Comparison of ENCODE assay signal across 8 mouse cellular contexts in genomic region chr1:8123021-8123420, GRCm38 (mm10).
DNase-seq lines count a peak whose midpoint lies in the region; ATAC-seq lines count a peak whose summit lies in the region.
"Not testable (repeated sequence)": the region's sequence is repeated elsewhere in the genome, so short reads cannot be mapped to it uniquely, and the experiment has no call there.

No protein-coding gene starts in this region.

- not testable (repeated sequence) for H3K4me1 ChIP-seq in embryonic facial prominence, embryonic 10.5 days; kidney, embryonic 16.5 days (ENCODE audit: insufficient read depth, low read length); liver, embryonic 11.5 days (replicated peaks; ENCODE audit: control insufficient read depth, insufficient read depth, low read length); neural tube, embryonic 11.5 days (ENCODE audit: control insufficient read depth, insufficient read depth, low read length)

- H3K4me3 ChIP-seq in embryonic facial prominence, embryonic 10.5 days; kidney, embryonic 16.5 days (ENCODE audit: low read length); liver, embryonic 11.5 days (ENCODE audit: low read depth, low read length); neural tube, embryonic 11.5 days (ENCODE audit: low read depth, low read length): not testable (repeated sequence)

- H3K36me3 ChIP-seq in embryonic facial prominence, embryonic 10.5 days (replicated peaks); kidney, embryonic 16.5 days (ENCODE audit: insufficient read depth, low read length); liver, embryonic 11.5 days (ENCODE audit: control insufficient read depth, insufficient read depth, low read length); neural tube, embryonic 11.5 days (ENCODE audit: control insufficient read depth, insufficient read depth, low read length): not testable (repeated sequence)

- not testable (repeated sequence) for H3K4me2 ChIP-seq in kidney, embryonic 16.5 days (replicated peaks; ENCODE audit: low read depth, low read length); liver, embryonic 11.5 days; neural tube, embryonic 11.5 days (ENCODE audit: low read depth)

- intact Hi-C loops in heart, postnatal 14 days (cut with DNase I): not testable (repeated sequence)

- peaks cover 12% of the 10 kb centered on the region; the same call in 1 of the 2 replicates for H3K9me3 ChIP-seq in embryonic facial prominence, embryonic 10.5 days
- H3K9me3 ChIP-seq in kidney, embryonic 16.5 days (ENCODE audit: low read length); liver, embryonic 11.5 days (ENCODE audit: control insufficient read depth, low read length); neural tube, embryonic 11.5 days (ENCODE audit: control insufficient read depth, low read length): not testable (repeated sequence)

- not testable (repeated sequence) for H3K27me3 ChIP-seq in embryonic facial prominence, embryonic 10.5 days (replicated peaks; ENCODE audit: low read depth, poor library complexity, severe bottlenecking); kidney, embryonic 16.5 days (ENCODE audit: insufficient read depth, low read length); liver, embryonic 11.5 days (replicated peaks; ENCODE audit: control insufficient read depth, insufficient read depth, low read length); neural tube, embryonic 11.5 days (ENCODE audit: control insufficient read depth, insufficient read depth, low read length)

- ATAC-seq in kidney, embryonic 16.5 days (ENCODE audit: low FRiP score, low TSS enrichment): peak; percentile 46; the same call in 1 of the 2 replicates
- ATAC-seq in liver, embryonic 11.5 days (replicated peaks; ENCODE audit: low FRiP score); neural tube, embryonic 11.5 days (ENCODE audit: insufficient read depth, low FRiP score, low TSS enrichment): not testable (repeated sequence)

- peak; percentile 81 for DNase-seq in ES-CJ7 (ENCODE audit: low read depth, low spot score)
- peak; percentile 41 for DNase-seq in adrenal gland, postnatal 14 days
- peak; percentile 80 for DNase-seq in embryonic facial prominence, embryonic 10.5 days (ENCODE audit: low spot score)
- peak; percentile 6 to 35 for DNase-seq in heart, postnatal 14 days
- DNase-seq in liver, embryonic 11.5 days (ENCODE audit: low spot score): peak; percentile 38
- peak; percentile 64 for DNase-seq in neural tube, embryonic 11.5 days (ENCODE audit: low spot score)
- DNase-seq in yolk sac, embryonic 10.5 days (ENCODE audit: low spot score): peak; percentile 54

- WGBS in embryonic facial prominence, embryonic 10.5 days: 45% methylated on average over 8 of the region's 8 CpGs
- 40% methylated on average over 8 of the region's 8 CpGs for WGBS in kidney, embryonic 16.5 days
- 45% methylated on average over 8 of the region's 8 CpGs for WGBS in liver, embryonic 11.5 days
- 50% methylated on average over 8 of the region's 8 CpGs for WGBS in neural tube, embryonic 11.5 days

- H3K27ac ChIP-seq in embryonic facial prominence, embryonic 10.5 days (replicated peaks); kidney, embryonic 16.5 days (ENCODE audit: low read length); liver, embryonic 11.5 days (ENCODE audit: low read depth, low read length); neural tube, embryonic 11.5 days (ENCODE audit: low read depth, low read length): not testable (repeated sequence)

- H3K9ac ChIP-seq in kidney, embryonic 16.5 days (replicated peaks; ENCODE audit: low read length); liver, embryonic 11.5 days (ENCODE audit: low read depth, low read length); neural tube, embryonic 11.5 days (ENCODE audit: low read length): not testable (repeated sequence)

Comparison
In these comparisons a context has a peak if more than half of its experiments do, and no peak if none do; other contexts are left out.
1. DNase-seq: peak in every context shown above with its lines; median percentile 81 in ES-CJ7; 80 in embryonic facial prominence, embryonic 10.5 days; 64 in neural tube, embryonic 11.5 days; 54 in yolk sac, embryonic 10.5 days; 41 in adrenal gland, postnatal 14 days; 38 in liver, embryonic 11.5 days; 20 in heart, postnatal 14 days.